Mouse (Mus musculus) MEL (cell line): ENCODE results near the gene Srsf1.

Experiments
- BHLHE40 ChIP-seq: IDR thresholded peaks from 2 replicates; pipeline ENCODE4 v1.6.1; 2012; ENCODE audit warnings: low read depth, mild to moderate bottlenecking, inconsistent platforms, low read length, improper control_type of control experiment, borderline replicate concordance
- CHD2 ChIP-seq: IDR thresholded peaks from 2 replicates; pipeline ENCODE4 v1.6.1; 2011; ENCODE audit warnings: low read length, improper control_type of control experiment
- CTCF ChIP-seq, 3 experiments: IDR thresholded peaks in 2 of 3; conservative IDR thresholded peaks in 1 of 3; 2 replicates each; pipeline ENCODE4 v1.5.1; 2011 to 2012; ENCODE audit warnings: low read length in 3 of 3, low read depth in 2 of 3, mild to moderate bottlenecking in 2 of 3, improper control_type of control experiment in 1 of 3, inconsistent platforms in 1 of 3, mixed read lengths in 1 of 3, moderate library complexity in 1 of 3; ENCODE audit not compliant: control insufficient read depth in 1 of 3, insufficient read depth in 1 of 3, poor library complexity in 1 of 3, severe bottlenecking in 1 of 3
- EP300 ChIP-seq, 2 experiments: IDR thresholded peaks; 2 replicates each; pipeline ENCODE4 v1.6.1; 2011; ENCODE audit warnings: improper control_type of control experiment in 2 of 2, low read length in 2 of 2, low read depth in 1 of 2, mild to moderate bottlenecking in 1 of 2
- GABPA ChIP-seq: IDR thresholded peaks from 2 replicates; pipeline ENCODE4 v1.6.1; 2012; ENCODE audit warnings: low read depth, mild to moderate bottlenecking, inconsistent platforms, low read length, improper control_type of control experiment, moderate library complexity
- HCFC1 ChIP-seq: IDR thresholded peaks from 2 replicates; pipeline ENCODE4 v1.6.1; 2012; ENCODE audit warnings: low read depth, mild to moderate bottlenecking, inconsistent platforms, low read length, improper control_type of control experiment, moderate library complexity
- MAZ ChIP-seq: IDR thresholded peaks from 2 replicates; pipeline ENCODE4 v1.6.1; 2012; ENCODE audit warnings: low read depth, mild to moderate bottlenecking, inconsistent platforms, low read length, improper control_type of control experiment
- POLR2A ChIP-seq, 2 experiments: IDR thresholded peaks; 2 replicates each; pipeline ENCODE4 v1.6.1; 2011 to 2012; ENCODE audit warnings: low read length in 2 of 2, mild to moderate bottlenecking in 2 of 2, control low read depth in 1 of 2, improper control_type of control experiment in 1 of 2, low read depth in 1 of 2, moderate library complexity in 1 of 2; ENCODE audit not compliant: control insufficient read depth in 1 of 2, insufficient read depth in 1 of 2, poor library complexity in 1 of 2
- SIN3A ChIP-seq: IDR thresholded peaks from 2 replicates; pipeline ENCODE4 v1.6.1; 2012; ENCODE audit warnings: low read length, improper control_type of control experiment, inconsistent platforms
- USF1 ChIP-seq: IDR thresholded peaks from 2 replicates; pipeline ENCODE4 v1.6.1; 2014; ENCODE audit warnings: low read depth, mild to moderate bottlenecking, inconsistent platforms, low read length, improper control_type of control experiment, moderate library complexity
- ZNF384 ChIP-seq: IDR thresholded peaks from 2 replicates; pipeline ENCODE4 v1.6.1; 2012; ENCODE audit warnings: low read depth, mild to moderate bottlenecking, inconsistent platforms, low read length, improper control_type of control experiment

GRCm38 (mm10) chr11:88047871-88048531 is 828 bp downstream of the Srsf1 start:
- TF ChIP-seq CHD2 (no peak), POLR2A (IDR thresholded peaks at IDR 0.05; ENCODE audit: control insufficient read depth in 1 of 2, insufficient read depth in 1 of 2, low read depth in 1 of 2, low read length in 2 of 2, poor library complexity in 1 of 2) (no peak; a peak in 3 of 4 replicates), BHLHE40 (no peak), HCFC1 (no peak), USF1 (no peak; the same call in 1 of the 2 replicates), SIN3A (no peak; the same call in 1 of the 2 replicates), MAZ (peak; percentile 63), CTCF (IDR thresholded peaks at IDR 0.05 in 2 of 3, conservative IDR thresholded peaks at IDR 0.05 in 1 of 3; ENCODE audit: control insufficient read depth in 1 of 3, insufficient read depth in 1 of 3, low read depth in 2 of 3, low read length in 3 of 3, poor library complexity in 1 of 3, severe bottlenecking in 1 of 3) (no peak), ZNF384 (no peak), EP300 (IDR thresholded peaks at IDR 0.05; ENCODE audit: low read depth in 1 of 2, low read length in 2 of 2) (no peak), GABPA (no peak)
